Mouse (Mus musculus): ENCODE data around the gene Adpgk.

DNA sequence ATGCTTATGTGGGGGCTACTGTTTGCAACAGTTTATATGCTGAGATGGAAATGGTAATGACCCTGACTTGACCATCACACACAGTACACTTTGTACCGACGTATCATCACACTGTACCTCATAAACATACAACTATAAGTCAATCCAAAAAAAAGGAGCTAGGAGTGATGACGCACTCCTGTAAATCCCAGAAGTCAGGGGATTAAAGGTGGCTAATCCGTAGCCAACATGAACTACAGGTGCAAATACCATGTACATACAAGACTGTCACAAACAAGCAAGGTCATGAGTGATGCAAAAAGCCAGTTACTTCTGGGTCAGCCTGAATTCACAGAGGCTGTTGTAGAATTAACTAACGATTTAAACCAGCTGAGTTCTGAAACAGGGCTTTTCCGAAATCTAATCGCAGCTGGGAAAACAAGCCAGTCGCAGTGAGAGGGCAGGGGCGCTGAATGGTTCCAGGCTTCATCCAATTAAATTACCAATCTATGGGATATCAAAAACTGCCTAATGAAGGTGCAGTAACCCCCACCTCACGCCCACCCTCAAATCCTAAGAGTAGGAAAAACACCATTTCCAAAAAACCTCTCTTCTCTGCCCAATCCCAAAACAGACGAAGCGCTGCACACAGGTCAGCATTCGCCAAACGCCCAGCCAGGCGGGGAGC lies 61.4 kb downstream of the Adpgk start:
- TF ChIP-seq POLR2A (IDR thresholded peaks at IDR 0.05; ENCODE audit: insufficient read depth, low read depth, low read length) (no peak), CTCF (IDR thresholded peaks at IDR 0.05; ENCODE audit: insufficient read depth, low read depth, low read length) (no peak)
